Mouse (Mus musculus): Measurements from ENCODE around the gene Ccdc141. TPM values are rescaled to one million over a fixed set of nuclear protein-coding genes. Genes with fewer than 3 reads are reported as not detected.
A peak's percentile ranks its signal among the peaks of the same experiment; 100 is the strongest.
"Not testable (repeated sequence)": the region's sequence is repeated elsewhere in the genome, so short reads cannot be mapped to it uniquely, and the experiment has no call there.

Ccdc141 gene
- total RNA-seq, 1 experiment from 2014 or later: 3.3 TPM

- no peak for ATAC-seq (replicated peaks; ENCODE audit: low read depth, poor library complexity, severe bottlenecking)
These were observed 89.3 kb downstream of the Ccdc141 start for GRCm38 (mm10) chr2:77081156-77081555.

DNA sequence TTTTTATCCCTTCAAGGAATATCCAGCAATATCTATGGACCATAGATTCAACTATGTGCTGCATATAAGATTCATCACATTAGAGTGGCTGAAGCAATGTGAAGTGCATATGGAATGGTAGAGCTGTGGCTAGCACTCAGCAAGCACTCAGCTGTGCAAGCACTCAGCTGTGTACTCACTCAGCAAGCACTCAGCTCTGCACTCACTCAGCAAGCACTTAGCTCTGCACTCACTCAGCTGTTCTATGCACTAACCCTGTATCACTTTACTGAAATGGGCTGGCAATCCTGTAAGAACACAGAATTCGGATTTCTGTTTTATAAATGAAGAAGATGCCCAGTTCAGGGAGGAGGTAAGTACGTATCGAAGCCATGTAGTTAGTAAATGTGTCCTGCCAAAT, 89.8 kb downstream of the Ccdc141 start:
- no peak for ATAC-seq (replicated peaks; ENCODE audit: low read depth, poor library complexity, severe bottlenecking)

DNA sequence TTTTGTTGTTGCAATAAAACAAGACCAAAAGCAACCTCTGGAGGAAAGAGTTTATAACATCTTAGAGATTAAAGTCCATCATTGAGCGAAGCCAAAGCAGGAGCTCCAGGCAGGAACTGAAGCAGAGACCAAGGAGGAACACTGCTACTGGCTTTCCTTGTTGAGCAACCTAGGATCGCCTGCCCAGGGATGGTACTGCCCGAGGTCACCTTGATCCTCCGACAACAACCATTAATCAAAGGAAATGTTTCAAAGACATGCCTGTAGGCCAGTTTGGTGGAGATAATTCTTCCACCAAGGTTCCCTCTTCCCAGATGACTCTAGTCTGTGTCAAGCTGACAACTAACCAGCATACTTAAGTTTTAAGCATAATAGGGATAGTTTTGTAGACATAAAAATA, 91.7 kb downstream of the Ccdc141 start:
- no peak for ATAC-seq (replicated peaks; ENCODE audit: low read depth, poor library complexity, severe bottlenecking)

DNA sequence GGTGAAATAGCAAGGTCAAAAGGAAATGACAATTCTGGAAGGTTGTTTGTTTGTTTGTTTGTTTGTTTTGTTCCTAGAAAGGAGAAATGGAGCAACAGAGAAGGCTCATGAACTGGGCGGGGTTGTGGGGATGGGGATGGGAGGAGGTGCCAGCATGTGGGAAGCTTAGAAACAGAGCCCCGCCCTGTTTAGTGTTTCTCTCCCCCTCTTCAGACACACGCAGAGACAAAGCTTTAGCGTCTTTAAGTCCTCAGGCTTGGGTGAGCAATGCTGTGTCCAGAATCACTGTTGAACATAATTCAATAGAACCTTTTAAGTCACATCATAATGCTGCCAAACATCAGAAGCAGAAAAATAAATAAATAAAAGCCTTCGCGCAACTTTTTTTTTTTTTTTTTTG, 96.1 kb downstream of the Ccdc141 start:
- no peak for ATAC-seq (replicated peaks; ENCODE audit: low read depth, poor library complexity, severe bottlenecking)

- ATAC-seq (replicated peaks; ENCODE audit: low read depth, poor library complexity, severe bottlenecking): no peak
These were observed 96.5 kb downstream of the Ccdc141 start for GRCm38 (mm10) chr2:77073930-77074329.

GRCm38 (mm10) chr2:77065294-77065693, 105.1 kb downstream of the Ccdc141 start:
- no peak for ATAC-seq (replicated peaks; ENCODE audit: low read depth, poor library complexity, severe bottlenecking)

- peak; percentile 72; the same call in 1 of the 2 replicates for ATAC-seq (replicated peaks; ENCODE audit: low read depth, poor library complexity, severe bottlenecking)
These were observed 108.6 kb downstream of the Ccdc141 start for GRCm38 (mm10) chr2:77061871-77062270.

- no peak for ATAC-seq (replicated peaks; ENCODE audit: low read depth, poor library complexity, severe bottlenecking)
These were observed 110.8 kb downstream of the Ccdc141 start for GRCm38 (mm10) chr2:77059596-77059995.

- ATAC-seq (replicated peaks; ENCODE audit: low read depth, poor library complexity, severe bottlenecking): no peak
These were observed 114.1 kb downstream of the Ccdc141 start for GRCm38 (mm10) chr2:77056367-77056766.

- no peak for ATAC-seq (replicated peaks; ENCODE audit: low read depth, poor library complexity, severe bottlenecking)
These were observed 127.5 kb downstream of the Ccdc141 start for GRCm38 (mm10) chr2:77042912-77043311.

DNA sequence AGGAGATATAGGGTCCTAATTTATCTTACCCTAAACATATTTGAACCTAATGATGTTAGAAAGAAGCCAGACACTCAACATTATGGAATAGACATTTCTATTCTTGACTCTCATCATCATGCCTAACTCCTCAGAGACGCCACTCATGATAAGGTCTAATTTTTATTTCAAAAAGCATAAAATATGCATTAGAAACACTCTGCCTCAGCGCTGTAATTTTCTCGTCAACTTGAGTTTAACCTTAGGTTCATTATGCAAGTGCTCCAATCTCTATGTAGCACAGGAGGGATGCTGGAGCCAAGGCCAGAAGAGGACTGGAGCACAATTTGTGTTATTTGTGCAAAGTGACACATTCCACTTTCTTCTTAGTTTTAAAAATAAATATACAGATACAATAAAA, 130.8 kb downstream of the Ccdc141 start:
- ATAC-seq (replicated peaks; ENCODE audit: low read depth, poor library complexity, severe bottlenecking): no peak

DNA sequence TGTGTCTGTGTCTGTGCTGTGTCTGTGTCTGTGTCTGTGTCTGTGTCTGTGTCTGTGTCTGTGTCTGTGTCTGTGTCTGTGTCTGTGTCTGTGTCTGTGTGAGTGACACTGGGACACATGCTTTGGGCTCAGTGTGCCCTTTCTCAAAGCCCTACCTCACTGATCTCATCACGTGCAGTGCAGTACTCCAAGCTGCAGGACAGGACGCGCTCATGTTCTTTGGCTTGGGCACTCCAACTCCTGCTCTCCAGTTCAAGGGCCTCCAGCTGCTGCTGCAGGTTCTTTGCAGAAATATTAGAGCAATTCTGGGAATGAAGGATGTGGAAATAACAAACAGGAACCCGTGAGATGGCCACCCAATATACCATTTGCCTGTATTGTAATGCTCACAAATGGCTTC, 131.2 kb downstream of the Ccdc141 start:
- ATAC-seq (replicated peaks; ENCODE audit: low read depth, poor library complexity, severe bottlenecking): no peak

GRCm38 (mm10) chr2:77037211-77037610, 133.2 kb downstream of the Ccdc141 start:
- no peak for ATAC-seq (replicated peaks; ENCODE audit: low read depth, poor library complexity, severe bottlenecking)

GRCm38 (mm10) chr2:77034112-77034511, 136.3 kb downstream of the Ccdc141 start:
- no peak for ATAC-seq (replicated peaks; ENCODE audit: low read depth, poor library complexity, severe bottlenecking)

DNA sequence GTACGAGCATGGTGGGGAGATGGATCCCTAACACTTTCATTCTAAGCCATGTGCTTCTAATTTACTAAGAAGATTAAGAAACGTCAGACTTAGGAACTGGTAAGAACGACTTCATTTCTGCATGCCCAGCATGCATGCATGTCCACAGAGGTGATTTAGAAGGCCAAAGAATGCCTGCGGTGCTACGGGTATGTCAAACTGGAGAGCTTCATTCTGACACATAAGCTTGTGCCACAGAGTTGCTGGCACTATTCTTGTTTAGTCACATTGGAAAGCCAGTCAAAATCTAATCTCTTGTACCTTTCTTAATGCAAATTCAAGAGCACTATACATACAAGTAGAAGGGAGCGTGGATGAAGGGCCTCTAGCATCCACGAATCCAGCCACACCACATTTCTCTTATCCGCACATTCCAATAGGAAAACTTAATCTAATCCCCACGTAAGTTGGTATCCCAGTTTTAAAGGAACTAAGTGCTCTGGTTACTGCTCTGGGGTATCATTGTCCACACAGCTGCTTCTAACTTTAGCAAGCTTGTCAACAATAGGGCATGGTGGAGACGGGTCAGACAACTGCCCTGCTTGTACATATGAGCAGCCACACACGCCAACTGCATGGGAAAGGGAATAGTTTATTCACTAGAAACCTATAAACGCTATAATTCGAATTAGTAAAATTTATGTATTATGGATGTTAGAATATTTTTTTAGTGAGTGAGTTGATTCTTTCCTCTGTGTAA, 136.9 kb downstream of the Ccdc141 start:
- ATAC-seq (replicated peaks; ENCODE audit: low read depth, poor library complexity, severe bottlenecking): no peak

DNA sequence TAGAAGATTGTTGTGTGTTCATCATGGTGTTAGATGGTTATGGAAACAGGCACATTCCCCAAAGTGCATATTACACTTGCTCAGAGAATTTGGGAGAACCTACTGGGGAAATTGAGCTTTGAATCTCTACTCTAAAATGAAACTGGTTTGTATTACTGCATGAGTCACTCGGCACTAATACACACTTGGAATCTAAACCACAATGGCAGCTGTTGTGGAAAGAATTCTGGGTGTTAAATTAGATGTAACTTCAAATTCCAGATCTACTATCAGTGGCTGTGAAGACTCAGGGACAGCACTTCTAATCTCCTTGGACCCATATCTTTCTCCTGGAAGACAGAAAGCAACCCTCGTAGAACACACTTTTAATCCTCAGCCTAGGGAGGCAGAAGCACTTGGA, 149.8 kb downstream of the Ccdc141 start:
- ATAC-seq (replicated peaks; ENCODE audit: low read depth, poor library complexity, severe bottlenecking): no peak

DNA sequence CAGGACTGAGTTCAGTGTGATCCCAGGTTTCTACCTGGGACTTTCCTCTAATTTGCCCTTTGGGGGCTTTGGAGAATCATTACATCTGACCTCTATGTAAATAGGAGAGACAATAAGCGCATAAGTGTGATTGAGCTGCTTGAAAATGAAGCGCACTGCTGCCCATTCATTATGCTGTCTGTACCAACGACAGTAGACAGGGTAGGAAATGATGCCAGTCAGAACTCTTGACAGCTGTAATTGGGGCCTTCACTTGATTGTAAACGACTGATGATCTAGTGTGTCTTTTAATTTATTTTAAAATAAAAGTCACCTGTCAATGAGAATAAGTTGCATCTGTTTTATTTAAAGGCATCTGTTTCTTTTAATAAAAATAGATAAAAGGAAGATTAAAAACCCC, 152.7 kb downstream of the Ccdc141 start:
- ATAC-seq (replicated peaks; ENCODE audit: low read depth, poor library complexity, severe bottlenecking): no peak

DNA sequence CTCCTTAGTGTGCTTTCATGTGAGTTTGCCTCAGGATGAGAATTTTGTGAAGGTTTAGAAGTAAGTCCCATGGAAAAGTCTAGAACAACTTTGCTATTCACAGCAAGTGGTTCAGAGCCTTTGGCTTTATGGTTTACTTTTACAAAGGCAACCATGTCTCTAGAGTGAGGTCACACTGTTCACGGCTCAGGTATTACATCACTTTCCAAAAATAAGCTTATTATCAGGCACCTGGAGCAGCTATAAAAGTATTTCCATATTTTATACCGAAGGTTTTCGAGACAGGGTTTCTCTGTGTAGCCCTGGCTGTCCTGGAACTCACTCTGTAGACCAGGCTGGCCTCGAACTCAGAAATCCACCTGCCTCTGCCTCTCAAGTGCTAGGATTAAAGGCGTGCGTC, 157.0 kb downstream of the Ccdc141 start:
- not testable (repeated sequence) for ATAC-seq (replicated peaks; ENCODE audit: low read depth, poor library complexity, severe bottlenecking)

DNA sequence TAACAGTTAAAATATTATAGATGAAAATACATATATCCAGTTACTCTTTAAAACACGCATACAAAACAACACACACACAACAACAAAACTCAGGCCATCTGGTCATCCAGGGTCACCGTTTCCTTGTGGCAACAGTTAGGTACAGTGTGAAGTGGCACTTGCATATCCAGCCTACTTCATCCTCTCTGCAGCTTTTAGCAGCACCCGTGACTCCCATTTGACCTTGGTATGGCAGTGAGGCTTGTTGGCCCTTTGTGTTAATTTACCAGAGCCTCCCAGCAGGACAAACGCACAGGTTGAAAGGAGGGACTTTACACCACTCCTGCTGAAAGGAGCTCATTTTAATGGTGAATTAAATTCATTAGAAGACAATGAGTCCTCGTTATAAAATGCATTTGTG, 158.5 kb downstream of the Ccdc141 start:
- no peak for ATAC-seq (replicated peaks; ENCODE audit: low read depth, poor library complexity, severe bottlenecking)

- ATAC-seq (replicated peaks; ENCODE audit: low read depth, poor library complexity, severe bottlenecking): no peak
These were observed 163.4 kb downstream of the Ccdc141 start for GRCm38 (mm10) chr2:77007015-77007414.

DNA sequence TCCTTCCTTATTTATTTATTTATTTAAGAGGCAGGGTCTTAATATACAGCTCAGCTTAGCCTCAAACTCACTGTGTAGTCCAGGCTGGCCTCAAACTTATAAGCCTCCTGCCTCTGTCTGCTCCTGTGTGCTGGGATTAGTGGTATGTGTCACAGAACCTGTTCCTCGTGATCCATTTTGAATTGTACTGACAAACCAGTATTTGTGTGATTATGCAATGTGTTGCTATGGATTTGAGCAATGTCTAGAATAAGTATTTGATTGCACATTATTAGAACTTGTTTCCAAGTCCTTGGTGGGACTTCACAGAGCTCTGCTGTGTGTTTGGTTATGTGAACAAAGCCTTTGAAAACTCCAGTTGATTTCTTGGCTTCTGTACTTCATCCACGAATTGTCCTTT, 167.3 kb downstream of the Ccdc141 start:
- no peak for ATAC-seq (replicated peaks; ENCODE audit: low read depth, poor library complexity, severe bottlenecking)

DNA sequence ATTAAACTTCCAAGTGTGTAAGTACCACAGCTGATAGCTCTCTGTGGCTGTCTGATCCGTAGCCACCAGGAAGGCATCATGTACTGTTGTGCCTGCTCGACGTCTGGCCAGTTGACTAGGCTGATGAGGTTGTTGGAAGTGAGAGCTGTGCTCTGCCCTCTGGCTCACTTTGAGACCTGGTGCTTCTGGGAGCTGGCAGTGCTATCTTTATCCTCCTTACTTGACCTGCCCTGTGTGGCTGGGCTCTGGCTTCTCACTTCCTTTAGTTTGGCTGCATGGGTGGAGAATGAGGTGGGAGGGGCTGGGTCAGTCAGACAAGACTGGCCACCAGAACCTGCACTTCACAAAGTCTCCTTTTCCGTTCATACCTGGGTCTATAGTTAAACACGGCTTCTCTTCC, 172.1 kb downstream of the Ccdc141 start:
- no peak for ATAC-seq (replicated peaks; ENCODE audit: low read depth, poor library complexity, severe bottlenecking)
